Mouse (Mus musculus) liver, postnatal 0 days (tissue): ENCODE results near the gene Ing5.

Source experiments
- CTCF ChIP-seq: sonication (generic); IDR thresholded peaks from 2 replicates; pipeline ENCODE4 v1.5.1; 2016; ENCODE audit warnings: antibody characterized with exemption, low read depth
- EP300 ChIP-seq: IDR thresholded peaks from 2 replicates; pipeline ENCODE4 v1.6.1; 2016; ENCODE audit warnings: antibody characterized with exemption, low read depth, mild to moderate bottlenecking

GRCm38 (mm10) chr1:93810011-93810410 is 6.2 kb downstream of the Ing5 start:
- TF ChIP-seq CTCF (no peak), EP300 (no peak)
